Mouse (Mus musculus) forebrain, embryonic 12.5 days (tissue): ENCODE measurements at regions not wholly inside any gene's neighbourhood (a gene's known extent, or its start where the extent isn't known, plus 50 kb on each side); places are given as distances from the start of the nearest gene placed in this dataset.

Experiments
- ATAC-seq: fragments of 200-750 bp; cut with Nextera tagmentation; 2 replicates; pipeline ENCODE4 v1.8.0; 2017; ENCODE audit warnings: moderate TSS enrichment; ENCODE audit not compliant: low FRiP score
- H3K27ac ChIP-seq: fragments of 300-500 bp; sonication (generic); 2 replicates; pipeline ENCODE4 v1.5.1; 2016; ENCODE audit warnings: mild to moderate bottlenecking
- H3K27me3 ChIP-seq: fragments of 300-500 bp; sonication (generic); 2 replicates; pipeline ENCODE4 v1.6.1; 2016; ENCODE audit warnings: mild to moderate bottlenecking
- H3K36me3 ChIP-seq: fragments of 300-500 bp; sonication (generic); replicated peaks from 2 replicates; pipeline ENCODE4 v1.6.1; 2016; ENCODE audit warnings: mild to moderate bottlenecking
- H3K4me1 ChIP-seq: fragments of 300-500 bp; sonication (generic); 2 replicates; pipeline ENCODE4 v1.6.1; 2016
- H3K4me2 ChIP-seq: fragments of 300-500 bp; sonication (generic); 2 replicates; pipeline ENCODE4 v1.6.1; 2016; ENCODE audit warnings: mild to moderate bottlenecking, moderate library complexity
- H3K4me3 ChIP-seq: fragments of 300-500 bp; sonication (generic); replicated peaks from 2 replicates; pipeline ENCODE4 v1.5.1; 2016; ENCODE audit warnings: mild to moderate bottlenecking
- H3K9ac ChIP-seq: fragments of 300-500 bp; sonication (generic); 2 replicates; pipeline ENCODE4 v1.6.1; 2016; ENCODE audit warnings: mild to moderate bottlenecking
- H3K9me3 ChIP-seq: fragments of 300-500 bp; sonication (generic); 2 replicates; pipeline ENCODE4 v1.6.1; 2016
- WGBS: fragments of 180-500 bp; shearing (Covaris S2); methylation state at CpG from one replicate; pipeline ENCODE4 v1.1.7; 2016; 5-methylcytosine and 5-hydroxymethylcytosine counted together

- H3K4me2 ChIP-seq = no peak overlapping the region
- peaks cover 7% of the 10 kb centered on the region for H3K4me1 ChIP-seq
- no peaks in the 10 kb centered on the region for H3K9me3 ChIP-seq
- H3K4me3 ChIP-seq = no peak overlapping the region
- no peak for ATAC-seq
- no peak overlapping the region for H3K27ac ChIP-seq
- no peaks in the 10 kb centered on the region for H3K36me3 ChIP-seq
- H3K9ac ChIP-seq = no peak overlapping the region
- WGBS = 94% methylated on average over 6 of the region's 6 CpGs
- peaks cover 11% of the 10 kb centered on the region; the same call in 1 of the 2 replicates for H3K27me3 ChIP-seq
These were observed 156.3 kb downstream of the Grm4 start for GRCm38 (mm10) chr17:27364899-27365298.

GRCm38 (mm10) chr17:27364338-27364737 lies 156.9 kb downstream of the Grm4 start:
- Histone ChIP-seq H3K27me3 (peaks cover 13% of the 10 kb centered on the region), H3K27ac (no peak overlapping the region), H3K36me3 (no peaks in the 10 kb centered on the region), H3K9me3 (no peaks in the 10 kb centered on the region), H3K4me3 (no peak overlapping the region), H3K9ac (no peak overlapping the region), H3K4me2 (no peak overlapping the region), H3K4me1 (peaks cover 7% of the 10 kb centered on the region)
- ATAC-seq = no peak
- 92% methylated on average over 7 of the region's 7 CpGs for WGBS

- WGBS = 85% methylated on average over 6 of the region's 6 CpGs
- Histone ChIP-seq H3K36me3 (no peaks in the 10 kb centered on the region), H3K27me3 (peaks cover 17% of the 10 kb centered on the region), H3K9me3 (no peaks in the 10 kb centered on the region), H3K9ac (no peak overlapping the region), H3K4me1 (peaks cover 7% of the 10 kb centered on the region), H3K4me2 (no peak overlapping the region), H3K27ac (no peak overlapping the region), H3K4me3 (no peak overlapping the region)
- ATAC-seq = no peak
These were observed 157.3 kb downstream of the Grm4 start for GRCm38 (mm10) chr17:27363911-27364310.

DNA sequence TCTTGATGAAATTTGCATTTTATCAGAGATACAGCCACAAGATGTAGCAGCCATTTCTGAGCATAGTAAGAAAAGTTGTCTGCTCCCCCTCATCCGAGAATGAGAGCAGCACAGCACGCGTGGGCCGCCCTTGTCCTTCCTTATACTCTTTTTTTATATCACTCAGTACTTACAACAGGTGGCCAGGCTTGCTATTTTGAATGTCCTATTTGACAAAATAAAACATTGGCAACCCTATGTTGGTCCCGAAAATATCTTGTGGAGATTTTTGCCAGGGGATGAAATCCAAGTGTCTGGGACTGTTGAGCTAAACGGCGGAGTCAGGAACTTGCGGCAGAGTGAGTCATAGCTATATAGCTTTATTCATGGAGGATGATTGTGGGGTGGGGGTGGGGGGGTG lies 158.0 kb upstream of the Lemd2 start:
- no peak overlapping the region for H3K9ac ChIP-seq
- 95% methylated on average over 8 of the region's 8 CpGs for WGBS
- H3K4me1 ChIP-seq = peaks cover 7% of the 10 kb centered on the region
- H3K27me3 ChIP-seq = peaks cover 27% of the 10 kb centered on the region
- no peak overlapping the region for H3K4me3 ChIP-seq
- no peak for ATAC-seq
- no peaks in the 10 kb centered on the region for H3K9me3 ChIP-seq
- H3K36me3 ChIP-seq = no peaks in the 10 kb centered on the region
- no peak overlapping the region for H3K27ac ChIP-seq
- H3K4me2 ChIP-seq = no peak overlapping the region

- no peaks in the 10 kb centered on the region for H3K9me3 ChIP-seq
- 0 out of 2 replicates have a peak, but pooled peaks have one; percentile 44 for ATAC-seq
- 72% methylated on average over 2 of the region's 2 CpGs for WGBS
- no peak overlapping the region for H3K4me3 ChIP-seq
- H3K9ac ChIP-seq = no peak overlapping the region
- peaks cover 27% of the 10 kb centered on the region for H3K27me3 ChIP-seq
- no peak overlapping the region for H3K4me2 ChIP-seq
- no peak overlapping the region for H3K27ac ChIP-seq
- no peaks in the 10 kb centered on the region for H3K36me3 ChIP-seq
- peaks cover 7% of the 10 kb centered on the region for H3K4me1 ChIP-seq
These were observed 157.1 kb upstream of the Lemd2 start for GRCm38 (mm10) chr17:27361362-27361761.

GRCm38 (mm10) chr17:27356862-27357261 lies 152.6 kb upstream of the Lemd2 start:
- Histone ChIP-seq H3K9me3 (no peaks in the 10 kb centered on the region), H3K36me3 (no peaks in the 10 kb centered on the region), H3K4me3 (no peak overlapping the region), H3K27ac (no peak overlapping the region), H3K27me3 (peaks cover 16% of the 10 kb centered on the region; the same call in 1 of the 2 replicates), H3K4me1 (peaks cover 10% of the 10 kb centered on the region), H3K4me2 (no peak overlapping the region), H3K9ac (no peak overlapping the region)
- 85% methylated on average over 3 of the region's 3 CpGs for WGBS
- ATAC-seq = no peak

GRCm38 (mm10) chr17:27355717-27356116 lies 151.4 kb upstream of the Lemd2 start:
- 78% methylated on average over 9 of the region's 9 CpGs for WGBS
- Histone ChIP-seq H3K4me3 (no peak overlapping the region), H3K4me2 (no peak overlapping the region), H3K27me3 (peaks cover 16% of the 10 kb centered on the region; the same call in 1 of the 2 replicates), H3K36me3 (no peaks in the 10 kb centered on the region), H3K27ac (no peak overlapping the region), H3K4me1 (peaks cover 8% of the 10 kb centered on the region), H3K9me3 (no peaks in the 10 kb centered on the region), H3K9ac (no peak overlapping the region)
- no peak for ATAC-seq

DNA sequence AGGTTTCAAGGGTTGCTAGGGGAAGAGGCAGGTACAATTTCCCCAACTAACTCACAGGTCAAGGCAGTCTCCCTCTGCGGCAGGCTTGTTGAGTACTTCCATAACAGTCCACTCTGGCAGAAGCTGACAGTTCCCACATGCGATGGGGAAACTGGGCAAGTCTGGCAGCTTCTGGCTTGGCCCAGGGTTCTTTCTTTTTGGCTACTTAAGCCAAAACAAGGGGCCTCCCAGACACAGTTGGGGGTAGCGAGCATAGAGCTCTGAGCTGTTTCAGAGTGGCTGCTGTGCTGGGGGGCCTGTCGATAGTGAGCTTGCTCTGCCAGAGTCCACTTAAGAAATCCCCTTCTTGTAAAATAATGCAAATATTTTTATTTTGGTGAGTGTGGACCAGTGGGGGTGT lies 150.8 kb upstream of the Lemd2 start:
- no peak overlapping the region for H3K4me2 ChIP-seq
- H3K9me3 ChIP-seq = no peaks in the 10 kb centered on the region
- no peaks in the 10 kb centered on the region for H3K36me3 ChIP-seq
- no peak overlapping the region for H3K9ac ChIP-seq
- H3K4me3 ChIP-seq = no peak overlapping the region
- WGBS = 90% methylated on average over 4 of the region's 4 CpGs
- ATAC-seq = no peak
- no peak overlapping the region for H3K27ac ChIP-seq
- peaks cover 16% of the 10 kb centered on the region; the same call in 1 of the 2 replicates for H3K27me3 ChIP-seq
- H3K4me1 ChIP-seq = peaks cover 6% of the 10 kb centered on the region; the same call in 1 of the 2 replicates

- no peaks in the 10 kb centered on the region for H3K36me3 ChIP-seq
- WGBS = 93% methylated on average over 9 of the region's 9 CpGs
- no peak overlapping the region for H3K27ac ChIP-seq
- H3K9me3 ChIP-seq = no peaks in the 10 kb centered on the region
- H3K4me1 ChIP-seq = no peaks in the 10 kb centered on the region; the same call in 1 of the 2 replicates
- H3K4me3 ChIP-seq = no peak overlapping the region
- no peaks in the 10 kb centered on the region for H3K27me3 ChIP-seq
- no peak overlapping the region for H3K4me2 ChIP-seq
- no peak for ATAC-seq
- H3K9ac ChIP-seq = no peak overlapping the region
These were observed 145.6 kb upstream of the Lemd2 start for GRCm38 (mm10) chr17:27349911-27350310.

DNA sequence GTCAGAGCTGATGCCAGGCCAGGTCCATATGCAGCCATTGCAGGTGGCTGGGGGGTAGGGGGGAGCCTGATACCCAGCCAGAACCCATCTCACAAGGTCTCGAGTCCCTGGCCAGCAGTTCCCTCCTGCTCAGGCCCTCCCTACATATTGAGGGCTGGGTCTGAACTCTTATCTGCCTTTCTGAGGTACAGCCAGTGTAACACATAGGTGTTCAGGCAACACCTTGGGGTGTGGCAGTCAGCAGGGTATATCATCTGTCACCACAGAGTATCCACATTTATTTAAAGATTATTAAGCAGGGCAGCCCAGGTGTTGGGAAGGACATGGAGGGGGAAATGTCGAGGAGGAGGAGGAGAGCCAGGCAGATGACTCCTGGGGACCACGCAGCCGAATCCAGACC lies 145.2 kb upstream of the Lemd2 start:
- Histone ChIP-seq H3K4me3 (no peak overlapping the region), H3K4me2 (no peak overlapping the region), H3K9me3 (no peaks in the 10 kb centered on the region), H3K9ac (no peak overlapping the region), H3K27me3 (no peaks in the 10 kb centered on the region), H3K36me3 (no peaks in the 10 kb centered on the region), H3K4me1 (no peaks in the 10 kb centered on the region; the same call in 1 of the 2 replicates), H3K27ac (no peak overlapping the region)
- WGBS = 87% methylated on average over 4 of the region's 4 CpGs
- no peak for ATAC-seq

GRCm38 (mm10) chr17:27341952-27342890 lies 138.0 kb upstream of the Lemd2 start:
- Histone ChIP-seq H3K36me3 (no peaks in the 10 kb centered on the region), H3K27ac (peak overlapping the region; percentile 36; the same call in 1 of the 2 replicates), H3K4me2 (no peak overlapping the region), H3K9me3 (no peaks in the 10 kb centered on the region), H3K4me1 (peaks cover 10% of the 10 kb centered on the region), H3K4me3 (no peak overlapping the region), H3K27me3 (no peaks in the 10 kb centered on the region), H3K9ac (no peak overlapping the region)
- ATAC-seq = no peak
- 58% methylated on average over 11 of the region's 14 CpGs for WGBS

DNA sequence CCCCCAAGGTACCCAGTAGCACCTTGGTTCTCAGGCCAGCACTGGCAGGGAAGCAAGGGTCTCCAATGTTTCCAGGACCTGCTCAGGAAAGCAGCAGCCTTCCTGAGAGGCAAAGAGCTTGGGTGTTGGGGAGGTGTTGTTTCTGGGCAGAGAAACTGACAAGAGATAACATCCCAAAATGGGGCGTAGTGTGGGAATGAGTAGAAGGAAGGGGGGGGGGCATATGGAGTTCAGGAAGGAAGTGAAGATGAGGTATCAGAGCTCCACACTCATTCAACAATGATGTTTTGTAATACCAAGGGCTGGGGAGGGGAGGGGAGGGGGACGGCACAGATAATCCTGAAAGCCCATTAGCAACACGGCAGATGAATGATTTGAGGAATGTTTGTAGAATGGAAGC lies 135.6 kb upstream of the Lemd2 start:
- Histone ChIP-seq H3K9ac (no peak overlapping the region), H3K27me3 (no peaks in the 10 kb centered on the region; the same call in 1 of the 2 replicates), H3K4me1 (peaks cover 16% of the 10 kb centered on the region), H3K36me3 (no peaks in the 10 kb centered on the region), H3K4me3 (no peak overlapping the region), H3K9me3 (no peaks in the 10 kb centered on the region), H3K27ac (no peak overlapping the region), H3K4me2 (no peak overlapping the region)
- WGBS = 80% methylated on average over 3 of the region's 3 CpGs
- no peak for ATAC-seq

DNA sequence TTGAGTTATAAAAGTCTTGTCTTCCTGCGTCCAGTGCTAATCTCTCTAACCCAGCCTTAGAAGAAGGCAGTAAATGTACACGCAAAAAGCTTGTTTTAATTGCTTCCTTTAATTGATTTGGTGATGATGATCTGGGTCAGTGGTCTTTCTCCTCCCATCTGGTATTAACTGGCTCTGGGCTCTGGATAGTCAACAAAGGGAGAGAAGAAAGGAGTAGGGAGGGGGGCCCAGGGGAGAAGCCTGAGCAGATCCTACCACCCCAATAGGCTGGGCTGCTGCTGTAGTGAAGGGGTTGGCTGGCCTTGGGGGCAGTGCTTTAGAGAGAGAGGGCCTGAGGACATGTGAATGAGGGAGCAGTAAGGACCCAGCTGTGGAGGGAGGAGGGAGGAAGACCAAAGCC lies 135.0 kb upstream of the Lemd2 start:
- Histone ChIP-seq H3K4me3 (no peak overlapping the region), H3K27ac (no peak overlapping the region), H3K27me3 (no peaks in the 10 kb centered on the region; the same call in 1 of the 2 replicates), H3K9ac (no peak overlapping the region), H3K9me3 (no peaks in the 10 kb centered on the region), H3K4me2 (no peak overlapping the region), H3K4me1 (peaks cover 16% of the 10 kb centered on the region), H3K36me3 (no peaks in the 10 kb centered on the region)
- WGBS = 32% methylated on average over 2 of the region's 2 CpGs
- ATAC-seq = no peak
